8 mouse cellular contexts compared by ENCODE assay signal in genomic region chr4:139336822-139337483, GRCm38 (mm10). TPM values are rescaled to one million over a fixed set of nuclear protein-coding genes. Genes with fewer than 3 reads are reported as not detected.
DNase-seq lines count a peak whose midpoint lies in the region; ATAC-seq and TF ChIP-seq lines count a peak whose summit lies in the region.

No protein-coding gene starts in this region.

- WGBS in forebrain, embryonic 14.5 days: 33% methylated on average over 24 of the region's 24 CpGs
- WGBS in large intestine, adult 2 months: 22% methylated on average over 24 of the region's 24 CpGs
- WGBS in lung, postnatal 0 days: 24% methylated on average over 24 of the region's 24 CpGs

- H3K4me3 ChIP-seq in forebrain, embryonic 14.5 days (ENCODE audit: low read depth, low read length): no peak overlapping the region
- 0 out of 2 replicates have a peak overlapping the region, but pooled peaks have one; percentile 2 for H3K4me3 ChIP-seq in lung, postnatal 0 days (ENCODE audit: low read depth, low read length)

- H3K9ac ChIP-seq in forebrain, embryonic 14.5 days (ENCODE audit: low read length): no peak overlapping the region
- no peak overlapping the region for H3K9ac ChIP-seq in lung, postnatal 0 days (replicated peaks; ENCODE audit: low read depth)

- TF ChIP-seq EP300 in lung, postnatal 0 days (IDR thresholded peaks at IDR 0.05): no peak

- H3K9me3 ChIP-seq in forebrain, embryonic 14.5 days (replicated peaks; ENCODE audit: control insufficient read depth, low read length): no peaks in the 10 kb centered on the region
- no peaks in the 10 kb centered on the region for H3K9me3 ChIP-seq in lung, postnatal 0 days (ENCODE audit: low read length)

- intact Hi-C loops in heart, postnatal 36 days (cut with DNase I): loop anchor here (1.0 to 10.0 kb wide), 2 partner anchors 252 to 412 kb away; no protein-coding TSS in a partner anchor

- no peak overlapping the region for H3K4me2 ChIP-seq in forebrain, embryonic 14.5 days (ENCODE audit: low read length)
- peak overlapping the region; percentile 39 for H3K4me2 ChIP-seq in lung, postnatal 0 days (replicated peaks; ENCODE audit: low read depth, low read length)

- H3K27ac ChIP-seq in forebrain, embryonic 14.5 days (ENCODE audit: low read depth, low read length): no peak overlapping the region
- no peak overlapping the region for H3K27ac ChIP-seq in lung, postnatal 0 days (ENCODE audit: low read length)

- peak; percentile 50 for DNase-seq in MN1 (ENCODE audit: low spot score)
- DNase-seq in cerebellum, adult 11 months: peak; percentile 57
- peak; percentile 64 for DNase-seq in forebrain, embryonic 14.5 days (ENCODE audit: low spot score)
- DNase-seq in heart, postnatal 36 days: peak; percentile 80 to 85
- DNase-seq in large intestine, adult 2 months (ENCODE audit: low read depth, low spot score): peak; percentile 87
- peak; percentile 88 for DNase-seq in lung, postnatal 0 days (ENCODE audit: low spot score)
- DNase-seq in retina, embryonic 14.5 days (ENCODE audit: low spot score): peak; percentile 85
- peak; percentile 96 for DNase-seq in thymus, postnatal 4 days

- peak; percentile 90 for TF ChIP-seq CTCF in lung, postnatal 0 days (IDR thresholded peaks at IDR 0.05)

- peaks cover 5% of the 10 kb centered on the region; the same call in 1 of the 2 replicates for H3K27me3 ChIP-seq in forebrain, embryonic 14.5 days (replicated peaks; ENCODE audit: control insufficient read depth, insufficient read depth, low read length)
- no peaks in the 10 kb centered on the region for H3K27me3 ChIP-seq in lung, postnatal 0 days (replicated peaks; ENCODE audit: insufficient read depth, low read length)

- no peak for ATAC-seq in forebrain, embryonic 14.5 days
- peak; percentile 81 for ATAC-seq in lung, postnatal 0 days

- no peaks in the 10 kb centered on the region for H3K36me3 ChIP-seq in forebrain, embryonic 14.5 days (ENCODE audit: control insufficient read depth, insufficient read depth, low read length)
- no peaks in the 10 kb centered on the region for H3K36me3 ChIP-seq in lung, postnatal 0 days (ENCODE audit: insufficient read depth, low read length)

- H3K4me1 ChIP-seq in forebrain, embryonic 14.5 days (ENCODE audit: control insufficient read depth, insufficient read depth, low read length): no peaks in the 10 kb centered on the region
- no peaks in the 10 kb centered on the region for H3K4me1 ChIP-seq in lung, postnatal 0 days (ENCODE audit: insufficient read depth, low read depth, low read length)

RNA-seq across cellular contexts. Expression of gene Mrto4, which starts 15.4 kb away (rescaled TPM):
- 101 and 110 TPM in 2 replicates for polyA plus RNA-seq in forebrain, embryonic 14.5 days (2014; fragmentation: Nextera tagmentation; extraction: Ambion mirVana)
- total RNA-seq in heart, postnatal 36 days (2021): 10 to 100 TPM; 26.8 to 28.6 TPM
- 25.0 and 25.7 TPM in 2 replicates for polyA plus RNA-seq in large intestine, adult 2 months (2012; rRNA removed)
- polyA plus RNA-seq in lung, postnatal 0 days (2015; fragmentation: Nextera tagmentation; extraction: Ambion mirVana): 34.5 and 36.1 TPM in 2 replicates

RNA-seq across cellular contexts. Expression of gene Emc1, which starts 15.4 kb away (rescaled TPM):
- polyA plus RNA-seq in forebrain, embryonic 14.5 days (2014; fragmentation: Nextera tagmentation; extraction: Ambion mirVana): 17.9 and 23.3 TPM in 2 replicates
- 10 to 100 TPM; 50.2 to 50.6 TPM for total RNA-seq in heart, postnatal 36 days (2021)
- 16.5 and 25.4 TPM in 2 replicates for polyA plus RNA-seq in large intestine, adult 2 months (2012; rRNA removed)
- polyA plus RNA-seq in lung, postnatal 0 days (2015; fragmentation: Nextera tagmentation; extraction: Ambion mirVana): 11.3 and 11.6 TPM in 2 replicates

RNA-seq across cellular contexts. Expression of gene Ubr4, which starts 15.5 kb away (rescaled TPM):
- 51.3 and 71.4 TPM in 2 replicates for polyA plus RNA-seq in forebrain, embryonic 14.5 days (2014; fragmentation: Nextera tagmentation; extraction: Ambion mirVana)
- 100 to 1,000 TPM; 107 to 109 TPM for total RNA-seq in heart, postnatal 36 days (2021)
- 116 and 154 TPM in 2 replicates for polyA plus RNA-seq in large intestine, adult 2 months (2012; rRNA removed)
- polyA plus RNA-seq in lung, postnatal 0 days (2015; fragmentation: Nextera tagmentation; extraction: Ambion mirVana): 49.2 and 50.8 TPM in 2 replicates

RNA-seq across cellular contexts. Expression of gene Akr7a5, which starts 26.4 kb away (rescaled TPM):
- polyA plus RNA-seq in forebrain, embryonic 14.5 days (2014; fragmentation: Nextera tagmentation; extraction: Ambion mirVana): 56.6 and 59.4 TPM in 2 replicates
- 10 to 100 TPM; 52.5 to 53.3 TPM for total RNA-seq in heart, postnatal 36 days (2021)
- 66.6 and 79.6 TPM in 2 replicates for polyA plus RNA-seq in large intestine, adult 2 months (2012; rRNA removed)
- polyA plus RNA-seq in lung, postnatal 0 days (2015; fragmentation: Nextera tagmentation; extraction: Ambion mirVana): 60.0 and 61.4 TPM in 2 replicates

RNA-seq across cellular contexts. Expression of gene Pqlc2, which starts 26.4 kb away (rescaled TPM):
- 8.9 and 10.5 TPM in 2 replicates for polyA plus RNA-seq in forebrain, embryonic 14.5 days (2014; fragmentation: Nextera tagmentation; extraction: Ambion mirVana)
- total RNA-seq in heart, postnatal 36 days (2021): 1 to 10 TPM; 6.4 to 7.4 TPM
- polyA plus RNA-seq in large intestine, adult 2 months (2012; rRNA removed): 33.3 and 43.8 TPM in 2 replicates
- 14.4 and 17.4 TPM in 2 replicates for polyA plus RNA-seq in lung, postnatal 0 days (2015; fragmentation: Nextera tagmentation; extraction: Ambion mirVana)
